Mouse (Mus musculus) intestine, embryonic 16.5 days (tissue): ENCODE data around the gene Med29. TPM values are rescaled to one million over a fixed set of nuclear protein-coding genes. Genes with fewer than 3 reads are reported as not detected.

Experiments
- ATAC-seq: fragments of 200-750 bp; cut with Nextera tagmentation; 2 replicates; pipeline ENCODE4 v1.8.0; 2017; ENCODE audit warnings: moderate TSS enrichment, moderate library complexity
- H3K27ac ChIP-seq: fragments of 300-500 bp; sonication (generic); 2 replicates; pipeline ENCODE4 v1.5.1; 2014; ENCODE audit warnings: mild to moderate bottlenecking, low read length
- H3K27me3 ChIP-seq: fragments of 300-500 bp; sonication (generic); replicated peaks from 2 replicates; pipeline ENCODE4 v1.6.1; 2014; ENCODE audit warnings: low read length, control low read depth, mixed read lengths; ENCODE audit not compliant: control insufficient read depth, insufficient read depth
- H3K36me3 ChIP-seq: fragments of 300-500 bp; sonication (generic); 2 replicates; pipeline ENCODE4 v1.6.1; 2014; ENCODE audit warnings: low read length, control low read depth; ENCODE audit not compliant: control insufficient read depth, insufficient read depth
- H3K4me1 ChIP-seq: fragments of 300-500 bp; sonication (generic); 2 replicates; pipeline ENCODE4 v1.6.1; 2014; ENCODE audit warnings: low read length, control low read depth, mixed read lengths; ENCODE audit not compliant: control insufficient read depth, insufficient read depth
- H3K4me2 ChIP-seq: fragments of 300-500 bp; sonication (generic); 2 replicates; pipeline ENCODE4 v1.6.1; 2014; ENCODE audit warnings: low read depth, low read length, control low read depth
- H3K4me3 ChIP-seq: fragments of 300-500 bp; sonication (generic); 2 replicates; pipeline ENCODE4 v1.5.1; 2014; ENCODE audit warnings: mild to moderate bottlenecking, low read length
- H3K9ac ChIP-seq: fragments of 300-500 bp; sonication (generic); 2 replicates; pipeline ENCODE4 v1.6.1; 2014; ENCODE audit warnings: low read depth, low read length
- H3K9me3 ChIP-seq: fragments of 300-500 bp; sonication (generic); 2 replicates; pipeline ENCODE4 v1.6.1; 2016; ENCODE audit warnings: low read length, control low read depth; ENCODE audit not compliant: control insufficient read depth
- WGBS: fragments of 180-500 bp; shearing (Covaris S2); extraction: QIAGEN DNeasy Blood & Tissue Kit; methylation state at CpG from one replicate; pipeline ENCODE4 v1.1.7; 2014; 5-methylcytosine and 5-hydroxymethylcytosine counted together
- polyA plus RNA-seq: library from polyadenylated mRNA; unstranded; fragments of >200 nt; fragmentation: Nextera tagmentation; extraction: Ambion mirVana; gene quantifications from 2 replicates; pipeline ENCODE4 v1.2.1, GENCODE M21; 2015

Med29 gene
- polyA plus RNA-seq, 1 experiment from 2014 or later, result 53.9 TPM

DNA sequence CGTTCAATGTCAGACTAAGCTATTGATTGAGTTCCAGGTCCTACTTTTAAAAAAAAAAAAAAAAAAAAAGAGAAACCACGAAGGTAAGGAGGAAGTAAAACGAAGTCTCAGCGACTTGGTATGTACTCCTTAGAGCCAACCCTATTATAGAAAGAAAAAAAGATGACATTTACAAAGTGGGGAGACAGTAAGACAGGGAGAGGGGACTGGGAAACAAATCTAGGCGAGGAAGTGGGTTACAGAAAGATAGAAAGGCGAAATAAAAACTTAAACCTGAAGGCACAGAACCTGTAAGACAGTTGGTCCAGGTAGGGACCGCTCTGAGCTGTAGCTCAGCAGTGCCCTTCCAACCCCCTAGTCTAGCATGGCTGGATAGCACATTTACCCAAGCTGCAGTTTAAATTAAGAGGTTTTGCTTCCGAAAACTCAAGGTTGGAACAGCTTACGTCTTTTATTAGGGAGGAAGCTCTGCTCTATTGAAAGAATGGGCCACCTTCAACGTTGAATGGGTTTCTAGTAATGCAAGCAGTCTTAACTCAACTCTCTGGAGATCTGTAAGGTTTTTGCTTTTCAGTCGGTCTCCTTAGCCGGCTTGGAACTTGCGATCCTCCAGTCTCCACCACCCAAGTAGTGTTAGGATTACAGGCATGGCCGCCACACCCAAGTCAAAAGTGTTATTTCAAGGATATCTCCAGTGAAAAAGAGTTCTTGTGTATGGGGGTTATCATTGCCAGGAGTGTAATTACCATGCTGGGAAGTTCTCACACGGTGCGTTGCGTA, 12.1 kb downstream of the Med29 start, which contains the start of gene Zfp36:
TSS of gene Zfp36 (minus strand) at position 17 of the 780 bp plus-strand sequence.
- H3K36me3 ChIP-seq, result no peaks in the 10 kb centered on the region
- 43% methylated on average over 17 of the region's 17 CpGs for WGBS
- peak within 1 kb of the TSS; percentile 84 for H3K4me3 ChIP-seq
- H3K27me3 ChIP-seq, result no peaks in the 10 kb centered on the region
- ATAC-seq, result no peak
- H3K4me1 ChIP-seq, result peaks cover 49% of the 10 kb centered on the region
- H3K4me2 ChIP-seq, result peak within 1 kb of the TSS; percentile 62
- no peaks in the 10 kb centered on the region for H3K9me3 ChIP-seq
- peak within 1 kb of the TSS; percentile 100 for H3K27ac ChIP-seq
- peak within 1 kb of the TSS; percentile 98 for H3K9ac ChIP-seq

DNA sequence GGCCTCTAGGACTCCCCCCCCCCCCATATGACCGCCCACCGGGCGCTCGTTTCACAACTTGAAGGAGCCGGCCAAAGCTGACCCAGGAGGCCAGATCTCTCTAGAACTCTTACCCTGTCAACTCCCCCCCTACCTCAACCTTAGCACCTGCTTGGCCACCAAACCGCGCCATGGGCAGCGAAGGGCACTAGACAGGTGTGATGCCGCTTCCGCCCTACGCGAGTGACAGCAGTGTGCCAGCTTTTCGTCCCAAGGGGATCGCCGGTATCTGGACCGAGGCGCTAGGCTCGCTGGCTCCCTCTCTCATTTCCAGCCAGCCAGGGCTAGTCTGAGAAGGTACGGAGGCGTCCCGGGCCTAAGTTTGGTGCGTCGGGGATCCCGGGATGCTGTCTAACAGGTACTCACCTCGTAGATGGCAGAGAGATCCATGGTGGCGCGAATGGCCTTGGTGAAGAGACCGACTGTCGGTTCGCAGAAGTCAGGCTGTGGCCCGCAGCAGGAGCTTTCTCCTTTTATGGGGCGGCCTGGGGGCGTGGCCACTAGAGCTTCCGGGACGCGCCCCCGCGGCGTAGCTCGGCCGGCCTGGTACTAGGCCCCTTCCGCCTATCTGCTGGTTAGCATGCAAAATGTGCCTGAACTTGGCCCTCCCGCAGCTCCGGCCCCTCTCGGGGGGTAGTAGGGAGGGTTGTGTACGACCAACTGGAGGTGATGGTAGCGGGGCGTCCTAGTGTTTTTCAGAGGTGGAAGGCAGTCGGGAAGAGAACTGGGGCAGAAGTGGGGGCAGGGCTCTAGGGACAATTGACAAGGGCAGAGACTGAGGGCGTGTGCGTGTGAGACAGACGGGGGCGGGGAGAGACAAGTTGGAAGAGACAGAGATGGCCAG, 13.5 kb downstream of the Med29 start:
- Histone ChIP-seq H3K9ac (peak overlapping the region; percentile 98), H3K4me2 (peak overlapping the region; percentile 62), H3K4me1 (peaks cover 52% of the 10 kb centered on the region), H3K36me3 (no peaks in the 10 kb centered on the region), H3K27me3 (no peaks in the 10 kb centered on the region), H3K9me3 (no peaks in the 10 kb centered on the region), H3K27ac (peak overlapping the region; percentile 99), H3K4me3 (peak overlapping the region; percentile 84)
- ATAC-seq, result peak; percentile 43
- WGBS, result under 1% methylated on average over 53 of the region's 53 CpGs

DNA sequence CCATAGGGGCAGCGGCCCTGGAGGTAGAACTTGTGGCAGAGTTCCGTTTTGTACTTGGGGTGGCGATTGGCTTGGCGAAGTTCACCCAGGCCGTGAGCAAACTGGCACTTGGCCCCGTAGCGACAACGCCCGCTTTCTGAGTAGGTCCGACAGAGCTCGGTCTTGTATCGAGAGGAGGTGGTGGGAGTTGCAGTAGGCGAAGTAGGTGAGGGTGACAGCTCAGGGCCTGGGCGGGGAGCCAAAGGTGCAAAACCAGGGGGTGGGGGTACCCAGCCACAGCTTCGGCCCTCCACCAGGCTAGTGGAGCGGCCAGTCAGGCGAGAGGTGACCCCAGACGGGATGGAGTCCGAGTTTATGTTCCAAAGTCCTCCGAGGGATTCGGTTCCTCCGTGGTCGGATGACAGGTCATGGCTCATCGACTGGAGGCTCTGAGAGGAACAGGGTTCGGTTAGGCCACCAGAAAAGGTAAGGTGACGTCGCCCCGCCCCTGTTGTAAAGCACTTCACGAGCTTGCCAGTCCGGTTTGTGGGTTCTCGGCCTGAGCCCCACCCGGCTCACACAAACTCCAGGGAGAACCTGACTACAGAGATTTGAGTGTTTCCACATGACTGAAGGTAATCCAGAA, 14.3 kb downstream of the Med29 start:
- H3K9me3 ChIP-seq, result no peaks in the 10 kb centered on the region
- peak overlapping the region; percentile 98 for H3K9ac ChIP-seq
- H3K36me3 ChIP-seq, result no peaks in the 10 kb centered on the region
- peaks cover 48% of the 10 kb centered on the region for H3K4me1 ChIP-seq
- peak overlapping the region; percentile 84 for H3K4me3 ChIP-seq
- 0 out of 2 replicates have a peak, but pooled peaks have one; percentile 5 for ATAC-seq
- 25% methylated on average over 32 of the region's 32 CpGs for WGBS
- H3K4me2 ChIP-seq, result peak overlapping the region; percentile 62
- peak overlapping the region; percentile 99 for H3K27ac ChIP-seq
- H3K27me3 ChIP-seq, result no peaks in the 10 kb centered on the region

DNA sequence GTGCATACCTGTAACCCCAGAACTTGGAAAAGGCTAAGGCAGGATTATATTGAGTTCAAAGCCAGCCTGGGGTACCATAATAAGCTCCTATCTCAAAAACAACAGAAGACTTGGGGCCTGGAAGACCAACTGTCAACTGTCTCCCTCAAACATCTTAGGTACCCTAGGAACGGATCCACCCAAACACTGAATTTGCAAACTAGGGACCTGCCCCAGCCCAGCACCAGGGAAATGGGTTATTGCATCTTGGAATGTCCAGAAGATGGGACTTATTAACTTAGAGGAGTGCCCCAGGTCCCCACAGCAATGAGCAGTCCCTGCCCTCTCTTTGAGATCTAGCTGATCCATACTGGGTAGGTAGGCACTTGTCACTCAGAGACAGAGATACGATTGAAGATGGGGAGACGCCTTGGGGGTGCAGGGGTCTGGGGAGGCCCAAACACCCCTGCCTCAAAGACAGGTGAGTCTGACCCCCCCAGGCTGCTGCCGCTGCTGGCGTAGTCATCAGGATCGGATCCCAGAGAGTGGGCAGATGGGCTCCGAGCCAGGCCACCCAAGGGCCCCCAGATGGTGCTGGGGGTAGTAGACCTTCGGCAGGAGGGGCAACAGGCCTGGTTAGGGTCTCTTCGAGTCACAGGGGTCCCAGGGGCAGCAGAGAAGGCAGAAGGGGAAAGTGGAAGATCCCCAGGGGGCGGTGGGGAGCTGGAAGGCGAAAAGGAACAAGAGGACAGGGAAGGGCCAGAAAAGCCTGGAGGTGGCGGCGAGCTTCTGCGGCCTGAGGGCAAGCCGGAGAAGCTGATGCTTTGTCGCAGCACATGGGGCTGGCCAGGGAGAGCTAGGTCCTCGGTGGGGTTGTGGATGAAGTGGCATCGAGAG, 15.1 kb downstream of the Med29 start:
- WGBS, result 60% methylated on average over 18 of the region's 18 CpGs
- Histone ChIP-seq H3K36me3 (no peaks in the 10 kb centered on the region), H3K9ac (peak overlapping the region; percentile 98), H3K4me1 (peaks cover 41% of the 10 kb centered on the region), H3K4me2 (peak overlapping the region; percentile 62), H3K4me3 (peak overlapping the region; percentile 84), H3K27ac (peak overlapping the region; percentile 99), H3K27me3 (no peaks in the 10 kb centered on the region), H3K9me3 (no peaks in the 10 kb centered on the region)
- no peak for ATAC-seq

DNA sequence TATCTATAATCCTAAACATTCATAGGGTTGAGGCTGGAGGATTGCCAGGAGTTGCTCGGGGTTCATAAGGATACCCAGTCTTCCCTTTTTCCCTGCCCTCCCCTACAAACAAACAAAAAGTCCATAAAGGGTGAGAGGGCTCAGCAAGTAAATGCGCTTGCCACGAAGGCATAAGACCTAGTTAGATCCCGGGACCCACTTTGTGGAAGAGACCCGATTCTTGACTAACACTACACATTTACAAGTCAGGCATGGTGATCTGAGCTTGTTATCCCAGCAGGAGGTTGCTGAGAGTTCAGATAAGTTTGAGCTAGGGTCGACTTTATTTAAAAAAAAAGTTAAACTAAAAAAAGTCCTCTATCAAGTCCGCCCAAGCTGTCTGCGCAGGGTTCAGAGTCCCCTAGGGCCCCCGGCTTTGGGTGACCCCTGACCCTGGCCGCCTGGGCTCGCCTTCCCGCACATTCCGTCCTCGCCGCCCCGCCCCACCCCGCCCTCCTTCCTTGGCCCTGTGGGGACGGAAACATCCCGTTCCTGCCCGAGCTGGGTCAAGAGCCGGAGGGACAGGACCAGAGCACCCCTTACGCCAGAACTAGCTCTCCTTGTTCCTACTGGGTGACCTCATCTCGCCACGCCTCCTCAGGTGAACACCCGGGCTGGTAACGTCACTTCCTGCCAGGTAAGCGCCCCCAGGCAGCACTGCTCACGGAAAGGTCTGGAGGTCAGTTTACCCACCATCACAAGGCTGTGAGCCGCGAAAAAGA, 16.3 kb downstream of the Med29 start:
- H3K4me1 ChIP-seq, result peaks cover 32% of the 10 kb centered on the region

DNA sequence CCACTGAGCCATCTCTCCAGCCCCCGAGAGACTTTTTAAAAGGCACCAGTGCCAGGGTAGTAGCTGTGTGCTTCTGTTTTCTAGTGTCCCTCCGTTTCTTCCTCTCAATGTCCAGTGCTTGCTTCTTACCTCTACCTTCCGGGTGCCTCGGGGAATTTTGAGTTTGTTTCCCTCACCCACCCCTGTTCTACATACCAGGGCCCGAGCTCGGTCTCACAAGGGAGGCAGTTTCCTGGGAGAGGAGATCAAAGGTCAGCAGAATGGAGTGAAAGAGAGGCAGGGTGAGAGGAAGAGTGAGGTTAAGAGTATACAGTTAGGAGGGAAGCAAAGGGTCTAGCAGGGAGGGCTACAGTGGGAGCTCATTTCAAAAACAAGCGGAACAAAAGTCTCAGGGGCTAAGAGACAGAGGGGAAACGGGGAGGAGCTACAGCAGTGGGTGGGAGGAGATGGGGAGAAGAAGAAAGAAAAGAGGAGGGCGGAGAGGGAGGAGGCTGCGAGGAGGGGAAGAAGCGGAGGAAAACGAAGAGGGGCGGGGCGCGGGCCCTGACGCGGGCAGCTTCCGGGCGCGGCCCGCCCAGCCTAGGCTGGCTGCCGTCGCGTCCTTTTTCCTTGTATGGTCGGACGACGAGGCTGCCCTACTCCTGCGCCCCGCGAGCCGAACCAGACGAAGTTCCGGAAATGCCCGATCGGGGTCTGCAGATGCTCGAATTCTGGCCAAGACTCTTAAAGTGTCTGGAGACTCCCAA, 17.2 kb downstream of the Med29 start:
- Histone ChIP-seq H3K27ac (peak overlapping the region; percentile 97), H3K4me3 (peak overlapping the region; percentile 84), H3K27me3 (no peaks in the 10 kb centered on the region), H3K36me3 (no peaks in the 10 kb centered on the region), H3K4me2 (peak overlapping the region; percentile 62), H3K9ac (peak overlapping the region; percentile 74), H3K4me1 (peaks cover 33% of the 10 kb centered on the region), H3K9me3 (no peaks in the 10 kb centered on the region)
- peak; percentile 45 for ATAC-seq
- WGBS, result 1% methylated on average over 30 of the region's 36 CpGs

More for the DNA sequence above, 16.3 kb downstream of the Med29 start:
- Histone ChIP-seq H3K9ac (peak overlapping the region; percentile 60), H3K27ac (peak overlapping the region; percentile 97), H3K36me3 (no peaks in the 10 kb centered on the region), H3K9me3 (no peaks in the 10 kb centered on the region), H3K27me3 (no peaks in the 10 kb centered on the region), H3K4me2 (peak overlapping the region; percentile 62), H3K4me3 (peak overlapping the region; percentile 84)
- peak; percentile 25 for ATAC-seq
- 3% methylated on average over 30 of the region's 30 CpGs for WGBS

DNA sequence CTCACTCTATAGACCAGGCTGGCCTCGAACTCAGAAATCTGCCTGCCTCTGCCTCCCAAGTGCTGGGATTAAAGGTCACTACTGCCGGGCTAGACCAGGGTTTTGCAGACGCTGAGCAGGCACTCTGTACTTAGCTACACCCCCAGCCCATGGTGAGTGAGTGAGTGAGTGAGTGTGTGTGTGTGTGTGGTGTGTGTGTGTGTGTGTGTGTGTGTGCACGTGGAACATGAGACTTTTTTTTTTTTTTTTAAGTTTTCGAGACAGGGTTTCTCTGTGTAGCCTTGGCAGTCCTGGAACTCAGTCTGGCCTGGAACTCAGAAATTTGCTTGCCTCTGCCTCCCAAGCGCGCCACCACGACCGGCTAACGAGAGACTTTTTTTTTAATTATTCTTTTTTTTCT, 17.9 kb downstream of the Med29 start:
- Histone ChIP-seq H3K4me3 (peak overlapping the region; percentile 84; the same call in 1 of the 2 replicates), H3K9ac (peak overlapping the region; percentile 74), H3K4me1 (peaks cover 36% of the 10 kb centered on the region), H3K4me2 (peak overlapping the region; percentile 62), H3K27me3 (no peaks in the 10 kb centered on the region), H3K27ac (peak overlapping the region; percentile 97), H3K36me3 (no peaks in the 10 kb centered on the region), H3K9me3 (no peaks in the 10 kb centered on the region)
- ATAC-seq, result no peak
- WGBS, result 62% methylated on average over 10 of the region's 10 CpGs
